Mouse (Mus musculus) cortical plate, adult 2 months (tissue): Measurements from ENCODE around the gene Ablim1.

Experiments
- CTCF ChIP-seq: fragments of 200-500 bp; IDR thresholded peaks from 2 replicates; pipeline ENCODE4 v1.5.1; 2011; ENCODE audit warnings: mild to moderate bottlenecking, control low read depth, low read length; ENCODE audit not compliant: insufficient read depth; ENCODE audit errors: extremely low read depth
- POLR2A ChIP-seq: fragments of 200-500 bp; IDR thresholded peaks from 2 replicates; pipeline ENCODE4 v1.6.1; 2011; ENCODE audit warnings: mild to moderate bottlenecking, low read length, control low read depth; ENCODE audit not compliant: insufficient read depth; ENCODE audit errors: extremely low read depth

DNA sequence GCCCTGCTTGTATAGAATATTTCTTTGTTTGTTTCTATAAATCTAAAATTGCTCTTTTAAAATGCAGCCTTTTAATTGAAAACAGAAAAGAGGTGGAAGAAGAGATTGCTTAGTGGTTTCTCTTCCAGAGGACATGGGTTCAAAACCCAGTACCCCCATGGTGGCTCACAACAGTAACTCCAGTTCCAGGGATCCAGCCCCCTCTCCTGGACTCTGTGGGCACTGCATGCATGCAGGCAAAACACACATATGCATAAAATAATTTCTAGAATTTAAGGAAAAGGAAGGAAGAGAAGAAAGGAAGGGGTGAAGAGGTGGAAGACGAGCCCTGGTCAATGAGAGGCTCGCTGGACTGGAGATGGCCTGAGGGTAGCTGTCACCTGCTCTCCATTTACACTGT lies 145.2 kb downstream of the Ablim1 start:
- TF ChIP-seq POLR2A (no peak), CTCF (0 out of 2 replicates have a peak, but pooled peaks have one; percentile 12)
